Mouse (Mus musculus): ENCODE data around the gene Esp22.
"Not testable (repeated sequence)": the region's sequence is repeated elsewhere in the genome, so short reads cannot be mapped to it uniquely, and the experiment has no call there.

Gene Esp22

GRCm38 (mm10) chr17:39095034-39095433, at the start of gene Esp22:
Gene Esp22, plus strand, starts transcription at chr17:39095334.
- in situ Hi-C loops (cut with MboI; ENCODE audit: low pct_unique_long_range_greater_than_20kb in 1 of 2, low sequenced_read_pairs in 2 of 2, unreplicated experiment in 1 of 2): no loop called here

DNA sequence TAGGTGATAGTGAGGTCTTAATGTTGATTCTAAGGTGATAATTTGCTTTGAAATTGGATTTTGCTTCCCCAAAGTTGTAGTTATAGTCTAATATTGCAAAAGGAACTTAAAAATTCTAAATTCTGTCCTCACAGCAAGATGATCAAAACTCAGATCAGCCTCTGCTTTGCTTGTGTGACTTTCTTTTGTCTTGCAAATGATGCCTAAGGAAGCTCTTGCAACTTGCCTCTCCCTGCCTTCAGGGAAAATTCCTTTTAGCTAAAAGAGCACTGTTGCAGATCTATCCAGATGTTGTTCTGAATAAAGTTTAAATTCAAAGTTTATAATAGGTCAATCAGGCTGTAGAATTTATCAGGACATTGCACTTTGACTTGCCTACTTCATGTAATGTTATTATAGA, 31.5 kb upstream of the Esp22 start:
- in situ Hi-C loops (cut with MboI; ENCODE audit: low pct_unique_long_range_greater_than_20kb in 1 of 2, low sequenced_read_pairs in 2 of 2, unreplicated experiment in 1 of 2): no loop called here

- in situ Hi-C loops (cut with MboI; ENCODE audit: low pct_unique_long_range_greater_than_20kb in 1 of 2, low sequenced_read_pairs in 2 of 2, unreplicated experiment in 1 of 2): no loop called here
Measured at GRCm38 (mm10) chr17:39076937-39077336, 18.2 kb upstream of the Esp22 start, which contains the start of gene Esp23. Gene Esp23, minus strand, starts transcription at chr17:39077037.

DNA sequence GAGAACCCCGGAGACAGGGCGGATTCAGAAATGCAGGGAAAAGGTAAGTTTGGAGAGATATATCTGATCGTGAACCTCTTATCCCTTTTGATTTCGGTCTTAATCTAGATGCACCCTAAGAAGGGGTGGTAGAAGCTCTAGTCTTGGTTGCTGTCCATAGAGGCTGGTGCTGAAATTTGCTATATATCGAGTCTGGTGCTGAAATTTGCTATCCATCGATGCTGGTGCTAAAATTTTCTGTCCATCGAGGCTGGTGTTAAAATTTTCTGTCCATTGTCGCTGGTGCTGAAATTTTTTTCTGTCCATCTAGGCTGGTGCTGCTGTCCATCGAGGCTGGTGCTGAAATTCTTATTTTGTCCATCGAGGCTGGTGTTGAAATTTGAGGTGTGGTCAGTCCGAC, 12.0 kb downstream of the Esp22 start:
- in situ Hi-C loops (cut with MboI; ENCODE audit: low pct_unique_long_range_greater_than_20kb in 1 of 2, low sequenced_read_pairs in 2 of 2, unreplicated experiment in 1 of 2): not testable (repeated sequence)

DNA sequence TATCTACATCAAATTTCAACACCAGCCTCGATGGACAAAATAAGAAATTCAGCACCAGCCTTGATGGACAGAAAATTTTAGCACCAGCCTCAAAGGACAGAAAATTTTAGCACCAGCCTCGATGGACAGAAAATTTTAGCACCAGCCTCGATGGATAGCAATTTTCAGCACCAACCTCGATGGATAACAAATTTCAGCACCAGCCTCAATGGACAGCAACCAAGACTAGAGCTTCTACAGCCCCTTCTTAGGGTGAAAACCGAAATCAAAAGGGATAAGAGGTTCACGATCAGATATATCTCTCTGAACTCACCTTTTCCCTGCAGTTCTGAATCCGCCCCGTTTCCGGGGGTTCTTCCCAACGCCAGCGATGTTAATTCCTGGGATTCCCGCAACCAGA, 34.0 kb downstream of the Esp22 start:
- in situ Hi-C loops (cut with MboI; ENCODE audit: low pct_unique_long_range_greater_than_20kb in 1 of 2, low sequenced_read_pairs in 2 of 2, unreplicated experiment in 1 of 2): not testable (repeated sequence)

Measured in mouse embryonic stem cell (cell line).